Mouse (Mus musculus): ENCODE data around the gene Ppfia4. TPM values are rescaled to one million over a fixed set of nuclear protein-coding genes. Genes with fewer than 3 reads are reported as not detected.
A peak's percentile ranks its signal among the peaks of the same experiment; 100 is the strongest.

Ppfia4 gene
- total RNA-seq, 1 experiment = 14.1 TPM

GRCm38 (mm10) chr1:134304940-134305339, 27.8 kb downstream of the Ppfia4 start:
- no peaks in the 10 kb centered on the region for H3K9me3 ChIP-seq (ENCODE audit: control insufficient read depth, insufficient read depth, low read depth, low read length)
- H3K9ac ChIP-seq (ENCODE audit: insufficient read depth, low read depth, low read length, poor library complexity, severe bottlenecking) = no peak overlapping the region
- in situ Hi-C loops (cut with MboI; ENCODE audit: low sequenced_read_pairs in 2 of 2, unreplicated experiment in 2 of 2) = no loop called here
- TF ChIP-seq ZNF384 (IDR thresholded peaks at IDR 0.05; ENCODE audit: low read depth, low read length) = no peak
- TF ChIP-seq MAFK (IDR thresholded peaks at IDR 0.05; ENCODE audit: insufficient read depth, low read depth, low read length) = no peak
- no peak for TF ChIP-seq CHD2 (IDR thresholded peaks at IDR 0.05; ENCODE audit: low read depth, low read length)
- TF ChIP-seq HCFC1 (IDR thresholded peaks at IDR 0.05; ENCODE audit: borderline replicate concordance, insufficient read depth, low read length) = no peak
- TF ChIP-seq ZC3H11A (IDR thresholded peaks at IDR 0.05; ENCODE audit: borderline replicate concordance, low read depth, low read length) = no peak
- no peak overlapping the region for H3K4me3 ChIP-seq (ENCODE audit: insufficient read depth in 1 of 2, low read depth in 1 of 2, low read length in 2 of 2, poor library complexity in 1 of 2, severe bottlenecking in 1 of 2)
- H3K4me1 ChIP-seq (ENCODE audit: control insufficient read depth in 2 of 2, insufficient read depth in 2 of 2, low read length in 2 of 2, poor library complexity in 1 of 2) = no peaks in the 10 kb centered on the region
- no peak for DNase-seq (ENCODE audit: low read depth, low spot score)
- H3K27ac ChIP-seq (ENCODE audit: insufficient read depth, low read depth, low read length, poor library complexity, severe bottlenecking) = no peak overlapping the region
- H3K36me3 ChIP-seq (ENCODE audit: control insufficient read depth, insufficient read depth, low read length, poor library complexity, severe bottlenecking) = peaks cover 17% of the 10 kb centered on the region

- no peak overlapping the region for H3K4me3 ChIP-seq (ENCODE audit: insufficient read depth in 1 of 2, low read depth in 1 of 2, low read length in 2 of 2, poor library complexity in 1 of 2, severe bottlenecking in 1 of 2)
- no peak overlapping the region for H3K27ac ChIP-seq (ENCODE audit: insufficient read depth, low read depth, low read length, poor library complexity, severe bottlenecking)
- TF ChIP-seq ZNF384 (IDR thresholded peaks at IDR 0.05; ENCODE audit: low read depth, low read length) (no peak), HCFC1 (IDR thresholded peaks at IDR 0.05; ENCODE audit: borderline replicate concordance, insufficient read depth, low read length) (no peak), CHD2 (IDR thresholded peaks at IDR 0.05; ENCODE audit: low read depth, low read length) (no peak), MAFK (IDR thresholded peaks at IDR 0.05; ENCODE audit: insufficient read depth, low read depth, low read length) (no peak), ZC3H11A (IDR thresholded peaks at IDR 0.05; ENCODE audit: borderline replicate concordance, low read depth, low read length) (no peak)
- DNase-seq (ENCODE audit: low read depth, low spot score) = no peak
- peaks cover 0 to 2% of the 10 kb centered on the region in 2 experiments; a peak in 1 of 4 replicates for H3K4me1 ChIP-seq (ENCODE audit: control insufficient read depth in 2 of 2, insufficient read depth in 2 of 2, low read length in 2 of 2, poor library complexity in 1 of 2)
- no peak overlapping the region for H3K9ac ChIP-seq (ENCODE audit: insufficient read depth, low read depth, low read length, poor library complexity, severe bottlenecking)
- H3K36me3 ChIP-seq (ENCODE audit: control insufficient read depth, insufficient read depth, low read length, poor library complexity, severe bottlenecking) = peaks cover 19% of the 10 kb centered on the region
- in situ Hi-C loops (cut with MboI; ENCODE audit: low sequenced_read_pairs in 2 of 2, unreplicated experiment in 2 of 2) = no loop called here
- no peaks in the 10 kb centered on the region for H3K9me3 ChIP-seq (ENCODE audit: control insufficient read depth, insufficient read depth, low read depth, low read length)
Observed at GRCm38 (mm10) chr1:134302568-134303238, 30.0 kb downstream of the Ppfia4 start.

- DNase-seq (ENCODE audit: low read depth, low spot score) = no peak
- Histone ChIP-seq H3K36me3 (ENCODE audit: control insufficient read depth, insufficient read depth, low read length, poor library complexity, severe bottlenecking) (peaks cover 13% of the 10 kb centered on the region), H3K4me1 (ENCODE audit: control insufficient read depth in 2 of 2, insufficient read depth in 2 of 2, low read length in 2 of 2, poor library complexity in 1 of 2) (peaks cover 0 to 2% of the 10 kb centered on the region in 2 experiments; a peak in 1 of 4 replicates), H3K9ac (ENCODE audit: insufficient read depth, low read depth, low read length, poor library complexity, severe bottlenecking) (peak overlapping the region; percentile 42), H3K4me3 (ENCODE audit: insufficient read depth in 1 of 2, low read depth in 1 of 2, low read length in 2 of 2, poor library complexity in 1 of 2, severe bottlenecking in 1 of 2) (peak overlapping the region; percentile 64 to 72), H3K27ac (ENCODE audit: insufficient read depth, low read depth, low read length, poor library complexity, severe bottlenecking) (no peak overlapping the region), H3K9me3 (ENCODE audit: control insufficient read depth, insufficient read depth, low read depth, low read length) (no peaks in the 10 kb centered on the region)
- in situ Hi-C loops (cut with MboI; ENCODE audit: low sequenced_read_pairs in 2 of 2, unreplicated experiment in 2 of 2) = no loop called here
- no peak for TF ChIP-seq CHD2 (IDR thresholded peaks at IDR 0.05; ENCODE audit: low read depth, low read length)
Observed at GRCm38 (mm10) chr1:134298636-134299411, 33.9 kb downstream of the Ppfia4 start.

- peaks cover 10% of the 10 kb centered on the region; the same call in 1 of the 2 replicates for H3K36me3 ChIP-seq (ENCODE audit: control insufficient read depth, insufficient read depth, low read length, poor library complexity, severe bottlenecking)
- peaks cover 2 to 4% of the 10 kb centered on the region in 2 experiments; a peak in 2 of 4 replicates for H3K4me1 ChIP-seq (ENCODE audit: control insufficient read depth in 2 of 2, insufficient read depth in 2 of 2, low read length in 2 of 2, poor library complexity in 1 of 2)
- no peak for TF ChIP-seq ZC3H11A (IDR thresholded peaks at IDR 0.05; ENCODE audit: borderline replicate concordance, low read depth, low read length)
- TF ChIP-seq HCFC1 (IDR thresholded peaks at IDR 0.05; ENCODE audit: borderline replicate concordance, insufficient read depth, low read length) = no peak
- TF ChIP-seq ZNF384 (IDR thresholded peaks at IDR 0.05; ENCODE audit: low read depth, low read length) = no peak
- no peak for TF ChIP-seq CHD2 (IDR thresholded peaks at IDR 0.05; ENCODE audit: low read depth, low read length)
- TF ChIP-seq MAFK (IDR thresholded peaks at IDR 0.05; ENCODE audit: insufficient read depth, low read depth, low read length) = no peak
- H3K9me3 ChIP-seq (ENCODE audit: control insufficient read depth, insufficient read depth, low read depth, low read length) = no peaks in the 10 kb centered on the region
- no peak overlapping the region for H3K27ac ChIP-seq (ENCODE audit: insufficient read depth, low read depth, low read length, poor library complexity, severe bottlenecking)
- in situ Hi-C loops (cut with MboI; ENCODE audit: low sequenced_read_pairs in 2 of 2, unreplicated experiment in 2 of 2) = no loop called here
- DNase-seq (ENCODE audit: low read depth, low spot score) = no peak
- no peak overlapping the region for H3K9ac ChIP-seq (ENCODE audit: insufficient read depth, low read depth, low read length, poor library complexity, severe bottlenecking)
- H3K4me3 ChIP-seq (ENCODE audit: insufficient read depth in 1 of 2, low read depth in 1 of 2, low read length in 2 of 2, poor library complexity in 1 of 2, severe bottlenecking in 1 of 2) = no peak overlapping the region
Observed at GRCm38 (mm10) chr1:134297265-134297664, 35.5 kb downstream of the Ppfia4 start.

Measured in ES-E14 (cell line).